In the genomic region with DNA sequence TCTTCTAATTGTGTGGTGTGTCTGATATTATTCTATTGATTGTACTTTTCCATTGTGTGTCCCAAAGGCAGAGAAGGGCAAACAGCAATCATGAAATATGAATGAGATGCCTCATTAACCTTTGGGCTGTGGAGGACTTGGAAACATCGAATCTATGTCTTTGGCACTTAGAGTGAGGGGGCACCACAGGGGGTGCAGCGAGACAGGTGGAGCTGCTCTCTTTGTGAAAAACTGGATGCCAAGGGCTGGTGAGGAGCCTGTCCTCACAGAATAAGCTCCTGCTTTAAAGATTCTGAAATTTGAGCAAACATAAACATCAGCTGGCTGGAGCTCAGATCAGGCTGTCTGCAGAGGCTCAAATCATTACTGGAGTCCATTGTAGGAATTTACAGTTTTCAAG, we compare ENCODE assay signal across 22 mouse cellular contexts.
DNase-seq lines count a peak whose midpoint lies in the region; ATAC-seq lines count a peak whose summit lies in the region.
"Had no signal": no experiment of that assay in that cellular context is flagged by ENCODE, and none has a peak within 500 bp of the region (broad histone marks: within the 10 kb centered on the region; RNA-seq: fewer than 3 reads in every experiment).

No protein-coding gene starts in this region.

- no peak for ATAC-seq in midbrain, embryonic 14.5 days (ENCODE audit: low FRiP score, low TSS enrichment)
- ATAC-seq in midbrain, embryonic 16.5 days, result no peak
- no peak for ATAC-seq in CD4-positive, CD25-positive, alpha-beta regulatory T cell, adult 4 months
- ATAC-seq: forebrain, embryonic 14.5 days; intestine, postnatal 0 days had no signal

- H3K9ac ChIP-seq in midbrain, embryonic 14.5 days (replicated peaks; ENCODE audit: low read length), result no peak overlapping the region
- no peak overlapping the region for H3K9ac ChIP-seq in midbrain, embryonic 16.5 days (ENCODE audit: low read depth, low read length)
- H3K9ac ChIP-seq: liver, embryonic 14.5 days; lung, embryonic 15.5 days; neural tube, embryonic 15.5 days had no signal

- H3K27me3 ChIP-seq in midbrain, embryonic 14.5 days (ENCODE audit: control insufficient read depth, insufficient read depth, low read length), result no peaks in the 10 kb centered on the region
- no peaks in the 10 kb centered on the region for H3K27me3 ChIP-seq in midbrain, embryonic 16.5 days (ENCODE audit: control insufficient read depth, insufficient read depth, low read depth, low read length)
- H3K27me3 ChIP-seq: lung, embryonic 15.5 days; neural tube, embryonic 15.5 days had no signal

- no peak overlapping the region for H3K4me2 ChIP-seq in midbrain, embryonic 14.5 days (ENCODE audit: low read length)
- H3K4me2 ChIP-seq in midbrain, embryonic 16.5 days (ENCODE audit: low read length), result no peak overlapping the region
- H3K4me2 ChIP-seq: lung, embryonic 15.5 days; neural tube, embryonic 15.5 days had no signal

- WGBS in midbrain, embryonic 14.5 days, result 54% methylated on average over 2 of the region's 2 CpGs
- 52% methylated on average over 2 of the region's 2 CpGs for WGBS in midbrain, embryonic 16.5 days

- no peak overlapping the region for H3K27ac ChIP-seq in midbrain, embryonic 14.5 days (replicated peaks; ENCODE audit: low read depth, low read length)
- H3K27ac ChIP-seq in midbrain, embryonic 16.5 days (ENCODE audit: low read length), result no peak overlapping the region
- H3K27ac ChIP-seq: heart, embryonic 10.5 days; liver, embryonic 14.5 days; lung, embryonic 15.5 days; neural tube, embryonic 15.5 days; stomach, postnatal 0 days had no signal

- no peak overlapping the region for H3K4me3 ChIP-seq in midbrain, embryonic 14.5 days (replicated peaks; ENCODE audit: low read depth, low read length)
- no peak overlapping the region for H3K4me3 ChIP-seq in midbrain, embryonic 16.5 days (ENCODE audit: low read depth, low read length)
- H3K4me3 ChIP-seq: heart, embryonic 10.5 days; lung, embryonic 15.5 days; neural tube, embryonic 15.5 days had no signal

- H3K36me3 ChIP-seq in midbrain, embryonic 14.5 days (ENCODE audit: control insufficient read depth, insufficient read depth, low read length), result no peaks in the 10 kb centered on the region
- H3K36me3 ChIP-seq in midbrain, embryonic 16.5 days (ENCODE audit: control insufficient read depth, insufficient read depth, low read length), result no peaks in the 10 kb centered on the region
- H3K36me3 ChIP-seq: heart, embryonic 10.5 days; lung, embryonic 15.5 days; neural tube, embryonic 15.5 days had no signal

- no peaks in the 10 kb centered on the region for H3K9me3 ChIP-seq in midbrain, embryonic 14.5 days (ENCODE audit: control insufficient read depth, low read length)
- H3K9me3 ChIP-seq in midbrain, embryonic 16.5 days (replicated peaks; ENCODE audit: control insufficient read depth, low read length, poor library complexity, severe bottlenecking), result no peaks in the 10 kb centered on the region
- H3K9me3 ChIP-seq: heart, embryonic 10.5 days; lung, embryonic 15.5 days; neural tube, embryonic 15.5 days had no signal

- DNase-seq in midbrain, embryonic 14.5 days, result peak; percentile 17
- DNase-seq in cerebellum, adult 11 months, result peak; percentile 59
- DNase-seq in cerebellum, adult 8-10 months, result peak; percentile 58
- peak; percentile 80 to 83 for DNase-seq in cerebellum, postnatal 36 days
- no peak for DNase-seq in ovary, postnatal 14 days (ENCODE audit: low spot score)
- DNase-seq: adrenal gland, postnatal 14 days; gastrocnemius, postnatal 10 days; heart, postnatal 4 days; kidney, postnatal 25 days; lung, postnatal 4 days; right cerebral cortex, postnatal 14 days; thymus, adult 2 months; thymus, postnatal 4 days had no signal

- no peaks in the 10 kb centered on the region for H3K4me1 ChIP-seq in midbrain, embryonic 14.5 days (ENCODE audit: control insufficient read depth, insufficient read depth, low read length)
- no peaks in the 10 kb centered on the region for H3K4me1 ChIP-seq in midbrain, embryonic 16.5 days (ENCODE audit: control insufficient read depth, insufficient read depth, low read length)
- H3K4me1 ChIP-seq: heart, embryonic 10.5 days; lung, embryonic 15.5 days; neural tube, embryonic 15.5 days had no signal
